ENCODE assay signal across 8 mouse cellular contexts in the genomic region with DNA sequence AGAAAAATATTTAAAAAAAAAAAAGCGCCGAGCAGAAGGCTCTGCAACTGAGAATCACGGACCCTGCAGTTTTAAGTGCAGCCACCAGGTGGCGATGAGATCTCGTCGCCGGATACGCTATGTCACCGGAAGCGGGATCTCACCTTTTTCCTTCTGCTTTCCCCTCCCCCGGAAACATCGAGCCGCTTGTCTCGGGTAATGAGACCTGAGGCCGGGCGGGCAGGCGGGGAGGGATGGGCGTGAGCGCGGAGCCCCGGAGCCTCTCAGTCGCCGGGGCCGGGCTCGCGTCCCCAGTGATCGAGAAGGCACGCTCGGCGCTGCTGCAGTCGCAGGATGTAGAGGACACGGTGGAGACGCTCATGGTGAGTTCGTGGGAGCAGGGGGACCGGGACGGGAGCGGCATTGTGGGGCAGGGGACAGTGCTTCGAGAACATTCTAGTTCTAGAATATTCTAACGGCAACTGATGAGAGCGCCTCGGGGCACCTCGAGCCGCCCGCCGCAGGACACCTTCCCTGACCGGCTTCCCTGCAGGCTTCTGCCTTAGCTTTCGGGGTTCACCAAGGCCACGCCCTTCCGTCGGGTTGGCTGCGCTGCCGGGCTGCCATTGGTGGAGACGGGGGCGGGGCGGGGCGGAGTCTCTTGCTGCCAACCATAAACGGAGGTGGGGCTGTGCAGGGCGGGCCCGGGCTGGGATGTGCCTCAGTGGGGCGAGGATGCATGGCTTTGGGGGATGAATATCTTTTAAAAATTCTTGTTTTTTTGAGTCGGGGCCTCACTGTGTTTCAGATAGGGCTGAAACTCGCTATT. TPM values are rescaled to one million over a fixed set of nuclear protein-coding genes. Genes with fewer than 3 reads are reported as not detected.
DNase-seq lines count a peak whose midpoint lies in the region; ATAC-seq and TF ChIP-seq lines count a peak whose summit lies in the region.

A gene (plus strand): TSS at position 164 of the 808 bp plus-strand sequence.

- H3K4me3 ChIP-seq in ES-E14 (ENCODE audit: insufficient read depth in 1 of 2, low read depth in 1 of 2, low read length in 2 of 2, poor library complexity in 1 of 2, severe bottlenecking in 1 of 2), result peak within 1 kb of the TSS; percentile 88 to 89
- H3K4me3 ChIP-seq in forebrain, embryonic 16.5 days (replicated peaks; ENCODE audit: low read length), result peak within 1 kb of the TSS; percentile 99
- H3K4me3 ChIP-seq in layer of hippocampus, adult 2 months, result peak within 1 kb of the TSS; percentile 88
- peak within 1 kb of the TSS; percentile 83 for H3K4me3 ChIP-seq in lung, embryonic 14.5 days (ENCODE audit: low read depth, low read length)
- peak within 1 kb of the TSS; percentile 95 for H3K4me3 ChIP-seq in olfactory bulb, adult 2 months (ENCODE audit: insufficient read depth, low read depth, low read length)
- H3K4me3 ChIP-seq in thymus, adult 2 months (ENCODE audit: control insufficient read depth, insufficient read depth, low read length), result peak within 1 kb of the TSS; percentile 90

- H3K9me3 ChIP-seq in ES-E14 (ENCODE audit: control insufficient read depth, insufficient read depth, low read depth, low read length), result no peaks in the 10 kb centered on the region
- H3K9me3 ChIP-seq in forebrain, embryonic 16.5 days (ENCODE audit: control insufficient read depth, low read length), result no peaks in the 10 kb centered on the region
- H3K9me3 ChIP-seq in lung, embryonic 14.5 days (ENCODE audit: low read depth, low read length), result no peaks in the 10 kb centered on the region

- 1% methylated on average over 62 of the region's 62 CpGs for WGBS in forebrain, embryonic 16.5 days
- under 1% methylated on average over 62 of the region's 62 CpGs for WGBS in lung, embryonic 14.5 days
- under 1% methylated on average over 62 of the region's 62 CpGs for WGBS in olfactory bulb, adult 2 months
- under 1% methylated on average over 62 of the region's 62 CpGs for WGBS in thymus, adult 2 months

- intact Hi-C loops in heart, postnatal 36 days (cut with DNase I), result loop anchor here (2.0 kb wide), 1 partner anchor 60 kb away; no protein-coding TSS in a partner anchor

- peak; percentile 99 for ATAC-seq in forebrain, embryonic 16.5 days
- ATAC-seq in lung, embryonic 14.5 days (ENCODE audit: insufficient read depth), result peak; percentile 99

- H3K27me3 ChIP-seq in forebrain, embryonic 16.5 days (replicated peaks; ENCODE audit: control insufficient read depth, insufficient read depth, low read length), result no peaks in the 10 kb centered on the region
- H3K27me3 ChIP-seq in lung, embryonic 14.5 days (ENCODE audit: insufficient read depth, low read length), result no peaks in the 10 kb centered on the region
- no peaks in the 10 kb centered on the region for H3K27me3 ChIP-seq in thymus, adult 2 months (ENCODE audit: control insufficient read depth, insufficient read depth, low read length)

- H3K9ac ChIP-seq in ES-E14 (ENCODE audit: insufficient read depth, low read depth, low read length, poor library complexity, severe bottlenecking), result peak within 1 kb of the TSS; percentile 88
- H3K9ac ChIP-seq in forebrain, embryonic 16.5 days (replicated peaks; ENCODE audit: low read depth, low read length), result peak within 1 kb of the TSS; percentile 84
- peak within 1 kb of the TSS; percentile 71 for H3K9ac ChIP-seq in lung, embryonic 14.5 days

- peaks cover 3% of the 10 kb centered on the region; the same call in 1 of the 2 replicates for H3K36me3 ChIP-seq in ES-E14 (ENCODE audit: control insufficient read depth, insufficient read depth, low read length, poor library complexity, severe bottlenecking)
- no peaks in the 10 kb centered on the region for H3K36me3 ChIP-seq in forebrain, embryonic 16.5 days (ENCODE audit: control insufficient read depth, insufficient read depth)
- H3K36me3 ChIP-seq in lung, embryonic 14.5 days (ENCODE audit: insufficient read depth), result no peaks in the 10 kb centered on the region
- no peaks in the 10 kb centered on the region for H3K36me3 ChIP-seq in thymus, adult 2 months (ENCODE audit: control insufficient read depth, insufficient read depth, low read length)

- peak; percentile 90 for TF ChIP-seq CTCF in layer of hippocampus, adult 2 months (conservative IDR thresholded peaks at IDR 0.05)
- peak; percentile 83 for TF ChIP-seq CTCF in lung, embryonic 14.5 days (IDR thresholded peaks at IDR 0.05; ENCODE audit: low read depth)
- peak; percentile 52; the same call in 1 of the 2 replicates for TF ChIP-seq CTCF in olfactory bulb, adult 2 months (IDR thresholded peaks at IDR 0.05; ENCODE audit: insufficient read depth, low read depth, low read length)
- peak; percentile 83 for TF ChIP-seq CTCF in thymus, adult 2 months (IDR thresholded peaks at IDR 0.05; ENCODE audit: borderline replicate concordance, control insufficient read depth, extremely low read depth, insufficient read depth, low read length, poor library complexity)

- peak within 1 kb of the TSS; percentile 83 for H3K27ac ChIP-seq in ES-E14 (ENCODE audit: insufficient read depth, low read depth, low read length, poor library complexity, severe bottlenecking)
- H3K27ac ChIP-seq in forebrain, embryonic 16.5 days (ENCODE audit: low read length), result peak within 1 kb of the TSS; percentile 98
- H3K27ac ChIP-seq in layer of hippocampus, adult 2 months, result peak within 1 kb of the TSS; percentile 98
- peak within 1 kb of the TSS; percentile 96 for H3K27ac ChIP-seq in lung, embryonic 14.5 days (ENCODE audit: low read depth)
- peak within 1 kb of the TSS; percentile 90 for H3K27ac ChIP-seq in olfactory bulb, adult 2 months (ENCODE audit: insufficient read depth, low read depth, low read length)
- H3K27ac ChIP-seq in thymus, adult 2 months (ENCODE audit: control insufficient read depth, insufficient read depth, low read length), result peak within 1 kb of the TSS; percentile 84

- peak; percentile 89 for DNase-seq in ES-E14 (ENCODE audit: low read depth, low spot score)
- DNase-seq in cerebellum, adult 11-12 months, result peak; percentile 96
- peak; percentile 91 to 93 for DNase-seq in heart, postnatal 36 days
- DNase-seq in layer of hippocampus, adult 2 months (ENCODE audit: low spot score in 2 of 2), result peak; percentile 96 to 97
- DNase-seq in lung, embryonic 14.5 days, result peak; percentile 98
- peak; percentile 95 for DNase-seq in thymus, adult 2 months

- in situ Hi-C loops in ES-E14 (cut with MboI; ENCODE audit: low sequenced_read_pairs in 2 of 2, unreplicated experiment in 2 of 2), result no loop called here

- TF ChIP-seq POLR2A in olfactory bulb, adult 2 months (IDR thresholded peaks at IDR 0.05; ENCODE audit: insufficient read depth, low read depth, low read length), result peak; percentile 91
- peak; percentile 82 for TF ChIP-seq POLR2A in thymus, adult 2 months (IDR thresholded peaks at IDR 0.05; ENCODE audit: control insufficient read depth, extremely low read depth, insufficient read depth, low read length, poor library complexity)

- peaks cover 0 to 8% of the 10 kb centered on the region in 2 experiments; a peak in 1 of 4 replicates for H3K4me1 ChIP-seq in ES-E14 (ENCODE audit: control insufficient read depth in 2 of 2, insufficient read depth in 2 of 2, low read length in 2 of 2, poor library complexity in 1 of 2)
- peaks cover 4% of the 10 kb centered on the region for H3K4me1 ChIP-seq in forebrain, embryonic 16.5 days (replicated peaks; ENCODE audit: control insufficient read depth, insufficient read depth, low read length)
- 0 out of 2 replicates have a peak, but pooled peaks cover 2% of the 10 kb centered on the region for H3K4me1 ChIP-seq in lung, embryonic 14.5 days (ENCODE audit: insufficient read depth)
- H3K4me1 ChIP-seq in olfactory bulb, adult 2 months (ENCODE audit: control insufficient read depth, insufficient read depth, low read length), result peaks cover 8% of the 10 kb centered on the region
- H3K4me1 ChIP-seq in thymus, adult 2 months (replicated peaks; ENCODE audit: control insufficient read depth, insufficient read depth, low read length), result peaks cover 3% of the 10 kb centered on the region; the same call in 1 of the 2 replicates

- H3K4me2 ChIP-seq in forebrain, embryonic 16.5 days (ENCODE audit: low read length), result peak within 1 kb of the TSS; percentile 58
- H3K4me2 ChIP-seq in lung, embryonic 14.5 days, result peak within 1 kb of the TSS; percentile 67

TF ChIP-seq in ES-E14, 5 proteins besides CTCF, POLR2A, EP300 and RAD21:
- 0 out of 2 replicates have a peak, but pooled peaks have one; percentile 56 for TF ChIP-seq ZNF384 (IDR thresholded peaks at IDR 0.05; ENCODE audit: low read depth, low read length)
- TF ChIP-seq ZC3H11A (IDR thresholded peaks at IDR 0.05; ENCODE audit: borderline replicate concordance, low read depth, low read length), result no peak
- no peak; the same call in 1 of the 2 replicates for TF ChIP-seq HCFC1 (IDR thresholded peaks at IDR 0.05; ENCODE audit: borderline replicate concordance, insufficient read depth, low read length)
- TF ChIP-seq MAFK (IDR thresholded peaks at IDR 0.05; ENCODE audit: insufficient read depth, low read depth, low read length), result no peak
TF ChIP-seq in ES-E14: peak in this region for 1.

RNA-seq across cellular contexts. Expression of the gene that starts here (rescaled TPM):
- total RNA-seq in ES-E14 (2012; rRNA removed), result 37.4 and 39.5 TPM in 2 replicates
- polyA plus RNA-seq in forebrain, embryonic 16.5 days (2015; fragmentation: Nextera tagmentation; extraction: Ambion mirVana), result 37.5 and 39.4 TPM in 2 replicates
- 10 to 100 TPM; 18.9 to 21.1 TPM for total RNA-seq in heart, postnatal 36 days (2021)
- total RNA-seq in layer of hippocampus, adult 2 months (2021), result 10 to 100 TPM; 26.1 to 26.4 TPM
- 26.9 and 31.4 TPM in 2 replicates for polyA plus RNA-seq in lung, embryonic 14.5 days (2014; fragmentation: Nextera tagmentation; extraction: Ambion mirVana)
- polyA plus RNA-seq in olfactory bulb, adult 2 months (2012; ENCODE audit: insufficient read depth, insufficient read length, low replicate concordance, missing spikeins), result not detected in 2 replicates
- 67.8 and 79.9 TPM in 2 replicates for polyA plus RNA-seq in thymus, adult 2 months (2012; rRNA removed)

Comparison
In these comparisons a context has a peak if more than half of its experiments do, and no peak if none do; other contexts are left out.
1. Peak in every context shown above with its lines: DNase-seq, ATAC-seq, H3K4me3 ChIP-seq and H3K27ac ChIP-seq.
2. RNA of the gene that starts here (polyA plus RNA-seq): 67.8 to 79.9 TPM in thymus, adult 2 months, 37.5 to 39.4 TPM in forebrain, embryonic 16.5 days and 26.9 to 31.4 TPM in lung, embryonic 14.5 days; not detected in olfactory bulb, adult 2 months; every median in the first group is over 10 times any median in the second.